Comparison of ENCODE assay signal across 21 mouse cellular contexts in genomic region chr12:115404116-115404515, GRCm38 (mm10).
DNase-seq lines count a peak whose midpoint lies in the region; ATAC-seq and TF ChIP-seq lines count a peak whose summit lies in the region.
"Had no signal": no experiment of that assay in that cellular context is flagged by ENCODE, and none has a peak within 500 bp of the region (broad histone marks: within the 10 kb centered on the region; RNA-seq: fewer than 3 reads in every experiment).

No protein-coding gene starts in this region.

- ATAC-seq in activated CD4-positive, CD25-positive, alpha-beta regulatory T cell, adult 4 months: peak; percentile 71
- ATAC-seq: forebrain, embryonic 15.5 days; hindbrain, postnatal 0 days; intestine, embryonic 16.5 days had no signal

- H3K4me1 ChIP-seq in spleen, adult 2 months (ENCODE audit: control insufficient read depth, insufficient read depth, insufficient read length): peaks cover 10% of the 10 kb centered on the region; the same call in 1 of the 2 replicates
- H3K4me1 ChIP-seq in heart, embryonic 10.5 days: no peaks in the 10 kb centered on the region
- H3K4me1 ChIP-seq: embryonic facial prominence, embryonic 12.5 days; forebrain, embryonic 15.5 days; heart, embryonic 13.5 days; hindbrain, embryonic 13.5 days had no signal

- H3K36me3 ChIP-seq in spleen, adult 2 months (ENCODE audit: control insufficient read depth, insufficient read depth, low read length): no peaks in the 10 kb centered on the region
- H3K36me3 ChIP-seq in heart, embryonic 10.5 days: no peaks in the 10 kb centered on the region
- H3K36me3 ChIP-seq: embryonic facial prominence, embryonic 12.5 days; forebrain, embryonic 15.5 days; G1E; heart, embryonic 13.5 days; hindbrain, embryonic 13.5 days had no signal

- TF ChIP-seq CTCF in spleen, adult 2 months (IDR thresholded peaks at IDR 0.05; ENCODE audit: extremely low read depth, insufficient read depth, insufficient read length, insufficient replicate concordance): no peak

- 4% methylated on average over 1 of the region's 1 CpGs for WGBS in spleen, adult 2 months
- WGBS in heart, embryonic 10.5 days: 50% methylated on average over 1 of the region's 1 CpGs

- H3K27me3 ChIP-seq in spleen, adult 2 months (ENCODE audit: control insufficient read depth, insufficient read depth, low read length): no peaks in the 10 kb centered on the region
- no peaks in the 10 kb centered on the region for H3K27me3 ChIP-seq in heart, embryonic 10.5 days (ENCODE audit: insufficient read depth, poor library complexity, severe bottlenecking)
- H3K27me3 ChIP-seq: embryonic facial prominence, embryonic 12.5 days; forebrain, embryonic 15.5 days; heart, embryonic 13.5 days; hindbrain, embryonic 13.5 days had no signal

- H3K27ac ChIP-seq in spleen, adult 2 months (ENCODE audit: insufficient read depth, low read length): peak overlapping the region; percentile 50; the same call in 1 of the 2 replicates
- H3K27ac ChIP-seq in heart, embryonic 10.5 days: no peak overlapping the region
- H3K27ac ChIP-seq: embryonic facial prominence, embryonic 12.5 days; forebrain, embryonic 15.5 days; heart, embryonic 13.5 days; hindbrain, embryonic 13.5 days; hindbrain, postnatal 0 days had no signal

- no peak for TF ChIP-seq POLR2A in spleen, adult 2 months (IDR thresholded peaks at IDR 0.05; ENCODE audit: low read depth, low read length)

- no peak overlapping the region for H3K4me3 ChIP-seq in spleen, adult 2 months (ENCODE audit: extremely low read depth, insufficient read depth, insufficient read length)
- H3K4me3 ChIP-seq in heart, embryonic 10.5 days: no peak overlapping the region
- H3K4me3 ChIP-seq: embryonic facial prominence, embryonic 12.5 days; forebrain, embryonic 15.5 days; heart, embryonic 13.5 days; hindbrain, embryonic 13.5 days had no signal

- DNase-seq in spleen, adult 2 months (ENCODE audit: low read depth in 1 of 2, low spot score in 2 of 2): no peak
- no peak for DNase-seq in spleen, postnatal 4 days (ENCODE audit: low spot score in 2 of 2)
- DNase-seq in induced T-regulatory cell, adult 2 months (ENCODE audit: low read depth): peak; percentile 22
- peak; percentile 18 for DNase-seq in naive thymus-derived CD4-positive, alpha-beta T cell, adult 2 months (ENCODE audit: low read depth)
- no peak for DNase-seq in layer of hippocampus, postnatal 10 days (ENCODE audit: low spot score in 2 of 2)
- no peak for DNase-seq in heart, embryonic 10.5 days (ENCODE audit: low spot score)
- DNase-seq in c-Kit-positive CD71-positive TER-119-positive erythroid progenitor cells, embryonic 14.5 days (ENCODE audit: low spot score): no peak
- DNase-seq: adrenal gland, postnatal 14 days; cerebellum, adult 18-20 months; cerebellum, postnatal 10 days; embryo, embryonic 11 days; gastrocnemius, postnatal 10 days; heart, postnatal 36 days had no signal

- 0 out of 2 replicates have a peak, but pooled peaks cover 7% of the 10 kb centered on the region for H3K9me3 ChIP-seq in heart, embryonic 10.5 days
- H3K9me3 ChIP-seq: embryonic facial prominence, embryonic 12.5 days; G1E had no signal

Comparison
In these comparisons a context has a peak if more than half of its experiments do, and no peak if none do; other contexts are left out.
1. DNase-seq: peak in induced T-regulatory cell, adult 2 months (single experiment) and naive thymus-derived CD4-positive, alpha-beta T cell, adult 2 months (single experiment); none in spleen, adult 2 months (0 of 2), spleen, postnatal 4 days (0 of 2), layer of hippocampus, postnatal 10 days (0 of 2), heart, embryonic 10.5 days (single experiment) and c-Kit-positive CD71-positive TER-119-positive erythroid progenitor cells, embryonic 14.5 days (single experiment).